Mouse (Mus musculus) heart, postnatal 36 days (tissue): ENCODE measurements at regions not wholly inside any gene's neighbourhood (a gene's known extent, or its start where the extent isn't known, plus 50 kb on each side); places are given as distances from the start of the nearest gene placed in this dataset.
"Not testable (repeated sequence)": the region's sequence is repeated elsewhere in the genome, so short reads cannot be mapped to it uniquely, and the experiment has no call there.

ENCODE experiments used
- DNase-seq, 2 experiments: peaks; one replicate each; pipeline ENCODE4 v3.0.0; 2021 to 2022
- intact Hi-C: fragments of 180-260 bp; cut with DNase I; formaldehyde crosslinking; loops from one replicate; pipeline ENCODE4 v1.15.1; 2025

DNA sequence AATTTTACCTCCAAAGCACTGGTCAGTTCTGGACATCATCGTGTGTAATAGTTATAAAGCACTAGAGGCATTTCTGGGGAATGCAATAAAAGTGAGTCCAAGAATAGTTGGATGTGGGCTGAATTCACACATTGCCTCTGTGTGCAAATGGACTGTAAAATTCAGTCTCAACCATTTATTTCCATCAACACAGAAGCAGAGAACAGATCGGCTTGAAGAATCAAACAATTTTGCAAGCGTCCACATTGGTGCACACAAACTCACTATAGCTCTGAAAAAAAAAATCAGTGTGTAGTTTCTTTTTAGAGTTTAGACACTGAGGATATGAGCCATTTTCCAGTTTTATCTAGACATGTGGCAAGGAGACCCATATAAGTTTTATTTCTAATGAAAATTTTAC lies 208.9 kb upstream of the Slc7a11 start:
- DNase-seq = no peak
- intact Hi-C loops = no loop called here

DNA sequence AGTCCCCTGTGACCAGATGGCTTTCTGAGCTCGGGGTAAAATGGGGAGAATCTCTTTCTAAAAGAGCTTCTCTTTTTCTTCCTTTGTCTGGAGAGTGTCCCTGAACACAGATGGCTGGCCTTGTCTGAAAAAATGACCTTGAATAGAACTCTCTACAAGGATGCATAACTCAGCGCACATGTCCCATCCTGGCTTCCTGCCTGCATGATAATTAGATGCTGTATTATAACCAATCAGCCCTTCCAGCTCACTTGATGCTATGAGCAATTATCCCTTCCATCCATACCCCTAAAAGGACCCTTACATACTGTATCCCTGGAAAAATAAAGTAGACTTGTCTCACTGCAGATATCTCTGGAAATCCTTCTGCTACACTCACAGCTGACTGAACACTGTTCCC lies 199.7 kb upstream of the Slc7a11 start:
- no peak for DNase-seq
- intact Hi-C loops = no loop called here

DNA sequence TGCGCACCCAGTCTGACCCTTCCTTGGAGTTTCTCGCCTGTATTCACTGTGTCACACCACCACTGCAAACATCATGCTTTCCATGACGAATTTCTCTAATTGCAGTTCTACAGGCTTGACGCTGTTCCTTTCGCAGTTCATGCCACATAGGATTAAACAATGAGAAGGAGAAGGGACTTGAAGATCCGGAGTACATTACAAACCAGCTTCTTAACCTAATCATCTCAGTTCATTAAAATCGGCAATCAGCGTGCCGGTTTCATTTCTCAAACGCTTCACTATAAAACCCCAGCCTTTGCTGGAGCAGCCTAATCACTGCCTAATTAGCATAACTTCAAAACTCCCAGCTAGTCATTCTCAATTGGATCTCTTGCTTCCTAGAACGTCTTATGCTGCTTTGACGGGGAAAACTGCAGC lies 196.5 kb upstream of the Slc7a11 start:
- no peak for DNase-seq
- intact Hi-C loops = no loop called here

DNA sequence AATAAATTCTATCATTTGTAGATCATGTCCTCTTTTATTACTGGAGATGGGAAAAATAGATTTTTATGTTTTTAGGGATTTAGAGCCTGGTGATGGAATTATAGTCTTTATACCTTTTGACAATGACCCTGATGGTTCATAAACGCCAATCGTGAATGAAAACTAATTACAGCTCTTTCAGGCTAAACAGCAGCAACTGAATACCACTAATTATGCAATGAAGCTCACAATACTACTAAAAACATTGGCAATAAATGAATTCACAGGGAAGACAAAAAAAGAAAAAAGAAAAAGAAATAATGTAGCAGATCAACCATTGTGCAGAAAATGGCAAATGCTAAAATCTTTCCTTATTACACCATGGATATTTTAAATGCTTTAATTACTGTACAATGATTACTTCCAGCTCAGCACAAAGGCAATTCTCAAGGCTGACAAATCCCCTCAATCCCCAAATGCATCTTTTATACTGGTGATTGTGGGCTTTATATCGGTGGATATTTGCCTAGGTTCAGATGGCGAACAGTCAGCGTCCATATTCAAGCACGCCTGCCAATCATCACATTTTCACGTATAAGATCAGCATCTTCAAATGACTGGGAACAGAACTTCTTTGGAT lies 191.2 kb upstream of the Slc7a11 start:
- intact Hi-C loops = no loop called here
- no peak for DNase-seq

DNA sequence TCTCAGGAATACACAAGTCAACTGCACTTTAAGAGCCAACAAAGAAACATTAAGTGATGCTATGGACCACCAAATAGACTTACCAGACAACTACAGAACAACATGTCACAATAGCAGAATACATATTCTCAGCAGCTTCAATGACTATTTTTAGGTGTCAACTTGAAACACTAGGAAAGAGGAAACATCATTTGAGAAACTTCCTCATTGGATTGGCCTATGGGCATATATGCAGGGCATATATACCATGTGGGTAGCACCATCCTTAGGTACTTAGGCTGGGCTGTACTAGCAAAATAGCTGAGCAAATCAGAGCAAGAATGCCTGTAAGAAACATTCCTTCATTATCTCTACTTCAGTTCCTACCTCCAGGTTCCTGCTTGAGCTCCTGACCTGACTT lies 187.9 kb upstream of the Slc7a11 start:
- intact Hi-C loops = no loop called here
- no peak for DNase-seq

DNA sequence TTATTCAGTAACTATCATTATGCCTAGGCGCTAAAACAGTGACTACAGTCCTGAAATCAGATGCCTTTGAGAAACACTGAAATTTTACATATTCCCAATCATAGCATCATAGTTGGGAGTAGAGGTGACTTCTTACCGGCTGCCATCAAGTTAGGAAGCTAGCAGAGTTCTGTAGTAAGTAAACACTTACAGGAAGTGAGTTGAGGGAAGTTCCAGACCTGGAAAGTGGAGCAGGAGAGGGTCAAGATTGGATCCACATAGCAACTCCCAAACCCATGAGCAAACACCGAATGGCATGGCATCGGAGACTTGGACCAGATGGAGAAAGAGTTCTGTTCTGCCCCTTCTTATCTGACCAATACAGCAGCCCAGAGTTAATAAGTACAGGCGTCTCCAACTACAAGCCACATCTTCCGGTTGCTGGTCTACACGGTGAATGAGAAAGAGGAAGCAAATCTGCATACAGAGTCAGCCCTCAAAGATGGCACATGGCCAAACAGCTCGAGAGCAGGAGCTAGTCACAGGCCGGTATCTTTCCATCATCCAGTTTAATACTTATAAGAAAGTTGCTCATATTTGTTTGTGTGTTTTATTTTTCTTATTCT lies 184.8 kb upstream of the Slc7a11 start:
- peak; percentile 4 to 9 for DNase-seq
- intact Hi-C loops = no loop called here

DNA sequence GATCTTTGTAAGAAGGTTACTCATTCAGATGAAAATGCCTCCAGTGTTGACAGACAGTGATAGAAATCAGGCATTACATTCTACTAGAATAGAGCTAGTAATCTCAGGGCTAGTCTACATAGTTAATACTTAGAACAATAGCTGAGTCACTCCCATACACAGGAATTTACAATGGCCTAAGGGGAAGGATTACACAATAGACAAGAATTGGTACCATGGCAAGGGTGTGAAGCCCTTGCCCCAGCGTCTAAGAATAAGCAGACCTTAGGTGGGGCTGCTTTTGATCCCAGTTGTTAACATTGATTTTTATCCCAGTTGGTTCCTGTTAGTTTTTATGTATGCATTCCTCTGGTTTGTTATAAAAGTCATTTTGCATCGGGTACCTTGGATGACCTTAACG lies 177.8 kb upstream of the Slc7a11 start:
- intact Hi-C loops, DNase-seq: not testable (repeated sequence)

DNA sequence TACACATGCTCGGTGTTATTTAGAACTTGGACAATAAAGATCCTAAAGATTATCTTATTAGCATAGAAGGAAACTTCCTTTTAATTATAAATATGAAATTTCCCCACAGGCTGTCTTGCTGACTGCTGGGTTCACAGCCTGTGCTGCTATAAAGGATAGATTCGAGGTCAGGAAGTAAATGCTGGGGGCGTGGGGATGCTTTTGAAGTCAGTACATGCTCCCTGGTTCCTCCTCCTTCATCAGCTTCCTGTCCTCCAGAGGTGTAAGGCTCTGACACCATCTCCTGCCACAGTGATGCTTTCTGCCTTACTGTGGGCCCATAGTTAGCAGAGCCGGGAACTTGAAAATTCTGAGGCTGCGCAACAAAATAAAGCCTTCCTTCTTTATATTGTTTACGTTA lies 175.6 kb upstream of the Slc7a11 start:
- intact Hi-C loops = no loop called here
- no peak for DNase-seq

DNA sequence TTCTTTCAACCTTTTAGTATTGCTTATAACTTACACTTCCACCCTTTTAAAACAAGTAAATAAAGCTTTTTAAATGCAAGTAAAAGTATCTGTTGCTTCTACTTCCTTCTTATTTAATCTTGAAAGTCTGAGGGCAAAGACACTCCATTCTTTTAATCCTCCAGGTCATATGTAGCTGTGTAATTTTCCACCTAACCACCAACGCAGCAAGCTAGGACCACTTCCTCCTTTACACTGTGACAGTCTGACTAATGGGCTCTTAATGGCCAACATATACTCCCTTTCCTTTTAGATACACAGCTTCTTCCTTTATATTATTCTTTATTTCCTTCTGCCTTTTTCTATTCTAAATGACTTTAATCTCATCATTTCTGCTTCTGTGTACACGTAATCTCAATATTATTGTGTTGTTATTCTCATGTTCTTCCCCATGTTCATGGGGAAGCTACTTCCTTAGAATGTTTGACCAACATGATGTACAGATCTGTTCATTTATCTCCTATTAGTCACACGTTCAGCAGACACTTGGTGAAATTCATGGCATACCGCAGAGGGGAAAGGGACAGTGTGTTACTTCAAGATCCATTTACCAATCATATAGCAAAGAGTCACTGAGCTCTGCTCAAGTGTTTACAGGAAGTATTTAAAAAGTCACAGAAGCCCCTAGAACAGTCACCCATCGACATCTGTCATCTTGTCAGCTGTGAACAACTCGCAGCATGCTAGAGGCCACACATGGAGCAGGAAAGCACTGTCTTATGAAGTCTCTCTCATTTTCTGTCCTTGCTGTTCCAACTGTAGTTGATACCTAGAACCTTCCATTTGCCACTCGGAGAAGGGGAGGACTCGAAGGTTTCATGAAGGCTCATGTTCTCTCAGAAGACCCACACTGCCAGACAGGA lies 172.2 kb upstream of the Slc7a11 start:
- no peak for DNase-seq
- intact Hi-C loops = no loop called here

DNA sequence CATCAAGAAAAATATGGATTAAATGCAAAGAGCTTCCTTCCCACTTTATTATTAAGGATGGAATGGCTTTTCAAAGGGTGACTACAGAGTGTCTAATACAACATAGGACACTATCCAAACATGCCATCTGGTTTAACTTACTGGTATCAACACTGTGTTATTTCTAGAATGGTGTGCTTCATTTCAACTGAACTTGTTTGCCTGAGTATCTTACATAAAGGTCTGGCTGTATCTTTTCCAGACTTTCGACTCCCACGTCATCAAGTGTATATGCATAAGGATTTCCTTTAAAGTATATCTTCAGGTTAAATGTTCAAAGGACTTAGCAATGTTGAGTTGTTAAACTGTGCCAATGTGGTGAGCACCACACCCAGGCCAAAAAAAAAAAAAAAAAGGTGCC lies 169.6 kb upstream of the Slc7a11 start:
- intact Hi-C loops = no loop called here
- DNase-seq = no peak

DNA sequence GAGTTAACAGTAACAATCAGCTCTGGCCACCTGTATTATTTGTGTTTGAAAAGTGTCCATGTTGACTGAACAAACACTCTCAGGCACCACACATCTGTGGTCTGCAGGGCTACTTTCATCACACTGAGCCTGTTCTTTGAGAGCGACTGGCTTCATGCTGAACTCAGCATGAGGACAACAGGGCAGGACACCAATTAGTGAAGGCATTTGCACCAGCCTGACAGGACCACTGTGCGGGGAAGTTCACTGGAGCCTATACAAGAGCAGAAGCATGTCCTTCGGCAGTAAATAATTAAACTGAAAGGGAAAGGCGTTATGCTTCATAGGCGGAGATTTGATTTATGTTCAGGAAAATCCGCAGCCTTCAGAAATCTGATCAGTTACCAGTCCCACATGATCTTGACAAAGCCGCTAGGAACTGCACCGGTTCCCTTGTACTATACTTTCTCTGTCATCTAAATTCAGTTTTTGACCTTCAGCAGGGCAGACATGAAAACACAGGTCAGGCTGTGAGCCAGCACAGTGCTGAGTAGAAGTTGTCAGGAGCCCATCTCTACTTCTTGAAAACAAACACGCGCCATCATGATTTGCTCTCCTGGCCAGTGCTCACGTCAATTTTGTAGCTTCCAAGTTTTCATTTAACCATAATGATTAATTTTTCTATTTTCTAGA lies 166.1 kb upstream of the Slc7a11 start:
- intact Hi-C loops = no loop called here
- no peak for DNase-seq

DNA sequence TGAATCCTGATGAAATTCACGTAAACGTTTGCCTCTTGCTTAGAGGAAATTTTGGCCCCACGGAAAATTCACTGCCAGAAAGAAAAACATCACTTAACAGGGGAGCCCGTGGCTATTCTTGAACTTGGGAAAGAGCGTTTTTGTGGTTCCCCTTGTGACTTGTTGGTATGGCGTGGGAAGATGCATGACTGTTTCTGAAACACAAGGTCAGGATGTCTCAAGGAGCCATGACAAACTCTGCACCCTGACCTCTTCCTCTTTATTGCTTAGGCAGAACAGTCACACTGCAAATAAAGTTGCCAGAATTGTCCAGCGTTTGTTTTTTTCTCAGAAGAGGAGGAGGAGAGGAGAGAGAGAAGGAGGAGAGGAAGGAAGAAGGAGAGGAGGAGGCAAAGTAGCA lies 164.3 kb upstream of the Slc7a11 start:
- DNase-seq = no peak
- intact Hi-C loops = no loop called here

DNA sequence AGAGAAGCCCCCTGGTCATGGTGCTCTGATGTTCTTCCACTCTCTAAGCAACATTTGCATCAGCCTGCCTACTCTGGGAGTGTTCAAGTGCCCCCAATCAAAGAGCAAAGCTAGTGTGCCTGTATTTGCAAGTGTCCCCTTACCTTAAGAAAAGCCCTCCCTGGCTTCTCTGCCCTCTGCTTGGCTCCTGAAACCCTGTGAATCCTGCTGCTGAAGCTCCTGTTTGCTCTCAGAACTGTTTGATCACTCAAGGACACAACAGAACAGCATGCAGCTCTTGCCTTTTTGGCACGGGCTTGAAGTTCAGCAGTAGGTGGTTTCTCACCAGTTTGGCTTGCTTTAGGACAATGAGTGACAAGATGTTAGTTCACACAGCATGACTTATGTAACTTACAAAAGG lies 163.6 kb upstream of the Slc7a11 start:
- DNase-seq = no peak
- intact Hi-C loops = no loop called here

DNA sequence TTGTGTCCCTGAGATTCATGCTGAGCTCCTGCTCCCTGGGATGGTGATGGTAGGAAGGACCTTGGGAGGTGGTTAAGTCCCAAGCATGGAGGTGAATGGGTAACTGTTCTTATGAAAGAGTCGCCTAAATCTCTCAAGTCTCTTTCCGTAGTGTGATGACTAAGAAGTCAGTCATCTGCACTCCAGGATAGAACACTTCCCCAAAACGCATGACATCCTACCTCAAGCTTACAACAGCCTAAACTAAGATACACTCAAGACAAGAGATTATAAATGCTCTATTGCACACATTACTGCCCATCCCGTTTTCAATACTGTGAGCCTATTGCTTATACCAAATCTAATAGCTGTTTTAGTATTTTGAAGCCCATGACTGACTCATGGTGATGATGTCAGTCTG lies 162.3 kb upstream of the Slc7a11 start:
- no peak for DNase-seq

DNA sequence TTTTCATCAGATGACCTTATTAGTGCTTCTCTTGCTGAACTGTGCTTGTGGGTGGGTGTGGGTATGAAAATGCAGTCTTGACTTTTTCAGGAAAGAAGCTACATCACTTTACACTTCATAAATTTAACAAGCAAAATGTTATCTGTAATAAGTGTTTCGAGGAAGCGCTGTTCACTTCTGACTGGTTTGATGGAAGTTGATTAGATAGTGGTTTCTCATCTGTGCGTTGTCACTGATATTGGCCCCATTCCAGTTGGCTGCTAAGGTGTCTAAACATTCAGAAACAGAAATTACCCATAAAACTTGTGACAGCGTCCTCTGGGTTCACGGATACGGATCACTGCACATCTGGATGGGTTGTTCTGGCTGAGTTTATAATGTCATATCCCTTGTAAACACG lies 159.8 kb upstream of the Slc7a11 start:
- no peak for DNase-seq
- intact Hi-C loops = no loop called here

More for the DNA sequence above, 162.3 kb upstream of the Slc7a11 start:
- intact Hi-C loops = no loop called here

DNA sequence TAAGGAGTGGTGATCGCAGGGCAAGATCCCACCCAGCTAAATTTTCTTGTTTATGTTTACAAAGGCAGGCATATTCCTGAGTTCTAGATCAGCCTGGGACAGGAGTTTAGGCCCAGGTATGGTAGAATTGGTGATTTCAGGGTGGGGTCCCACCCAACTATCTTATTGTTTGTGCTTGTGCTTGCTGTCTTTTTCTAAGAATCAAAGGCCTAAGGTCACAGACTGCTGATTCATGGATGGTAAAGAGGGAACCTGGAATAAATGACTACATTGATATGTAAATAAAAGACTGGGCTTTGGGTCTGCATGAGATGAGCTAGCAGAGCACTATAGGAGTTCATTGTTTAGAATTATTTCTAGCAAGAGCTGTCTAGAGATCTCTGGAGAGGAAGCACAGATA lies 152.3 kb upstream of the Slc7a11 start:
- intact Hi-C loops = no loop called here
- DNase-seq = no peak

DNA sequence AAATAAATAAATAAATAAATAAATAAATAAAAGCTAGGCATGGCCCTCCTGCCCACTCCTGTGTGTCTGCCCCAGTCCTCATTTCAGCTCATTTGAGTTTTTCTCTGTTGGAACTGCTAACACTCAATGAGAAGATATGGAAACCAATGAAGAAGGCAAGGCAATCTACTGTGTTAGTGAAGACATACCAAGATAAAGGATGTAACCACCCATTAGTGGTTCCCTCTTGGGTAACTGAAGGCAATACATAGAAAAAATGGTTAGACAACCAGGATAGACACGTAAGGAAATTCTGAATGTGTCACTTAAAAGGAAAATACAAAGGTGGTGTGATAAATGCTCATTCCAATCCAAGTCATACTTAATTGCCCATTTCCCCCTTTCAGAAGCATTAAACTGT lies 140.9 kb upstream of the Slc7a11 start:
- no peak for DNase-seq
- intact Hi-C loops = no loop called here

DNA sequence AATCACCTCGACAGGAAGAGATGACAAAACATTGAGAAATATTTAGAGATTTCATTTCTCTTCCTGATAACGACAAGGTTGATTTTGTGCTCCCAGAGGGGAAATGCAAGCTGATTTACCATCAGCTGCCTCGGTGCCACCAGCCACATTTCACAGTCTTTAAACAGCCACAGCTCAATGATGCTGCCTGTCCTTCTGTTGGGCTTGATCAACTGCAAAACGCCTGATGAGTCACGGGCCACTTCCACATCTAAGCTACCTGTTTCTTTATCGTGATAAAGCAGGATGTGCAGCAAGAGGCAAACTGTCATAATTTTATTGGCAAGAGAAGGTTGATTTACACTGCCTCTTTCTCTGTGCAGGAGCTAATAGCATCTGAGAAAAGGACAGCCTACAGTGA lies 140.1 kb upstream of the Slc7a11 start:
- DNase-seq = no peak
- intact Hi-C loops = no loop called here

DNA sequence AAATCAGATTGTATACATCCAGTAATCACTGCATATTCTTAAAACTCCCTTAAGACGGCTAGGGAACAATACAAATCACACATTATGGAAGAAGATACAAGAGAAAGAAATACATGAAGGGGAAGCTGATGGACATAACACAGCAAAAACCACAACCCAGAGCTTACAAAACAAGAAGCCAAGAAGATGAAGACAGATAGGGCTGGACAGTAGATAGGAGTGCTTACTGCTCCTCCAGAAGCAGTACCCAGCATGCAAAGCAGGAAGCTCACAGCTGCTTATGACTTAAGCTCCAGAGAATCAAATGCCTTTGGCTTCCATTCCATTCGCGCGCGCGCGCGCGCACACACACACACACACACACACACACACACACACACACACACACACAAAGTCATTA lies 131.0 kb upstream of the Slc7a11 start:
- intact Hi-C loops = no loop called here
- no peak for DNase-seq

DNA sequence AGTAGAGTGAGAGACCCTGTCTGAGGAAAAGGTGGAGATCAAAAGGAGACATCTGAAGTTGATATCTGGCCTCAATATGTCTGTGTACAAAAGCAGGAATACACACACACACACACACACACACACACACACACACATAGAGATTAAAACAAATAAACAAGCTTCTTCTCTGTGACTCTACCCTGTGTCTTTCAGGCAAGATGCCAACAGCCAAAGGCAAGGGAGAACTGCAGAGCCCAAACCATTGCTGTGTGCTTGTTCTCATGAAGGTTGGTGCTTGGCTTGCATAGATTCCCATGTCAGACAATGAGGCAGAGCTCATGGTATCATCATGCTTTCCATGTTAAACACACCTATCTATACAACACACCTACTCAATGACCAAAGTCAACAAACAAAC lies 126.6 kb upstream of the Slc7a11 start:
- intact Hi-C loops = no loop called here

DNA sequence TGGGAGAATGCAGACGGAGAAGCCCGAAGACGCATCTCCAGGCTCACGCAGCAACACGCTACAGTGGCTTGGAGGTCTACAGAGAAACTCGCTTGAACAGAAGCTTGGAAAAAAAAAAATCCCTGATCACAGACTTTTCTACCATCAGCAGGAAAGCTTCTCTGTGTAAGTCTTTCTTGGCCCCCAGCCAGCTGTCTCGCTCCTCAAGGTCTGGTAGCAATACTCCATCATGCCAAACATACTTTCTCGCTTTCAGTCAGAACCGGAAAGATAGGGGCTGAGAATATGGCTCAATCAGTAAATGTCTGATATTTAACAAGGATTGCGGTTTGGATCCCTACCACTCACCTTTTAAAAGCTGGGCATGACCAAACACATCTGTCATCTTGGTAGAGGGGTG lies 126.2 kb upstream of the Slc7a11 start:
- no peak for DNase-seq
- intact Hi-C loops = no loop called here

More for the DNA sequence above, 126.6 kb upstream of the Slc7a11 start:
- DNase-seq = no peak
